Mouse (Mus musculus) heart, embryonic 11.5 days (tissue): ENCODE measurements around the gene Dock9. TPM values are rescaled to one million over a fixed set of nuclear protein-coding genes. Genes with fewer than 3 reads are reported as not detected.

Experiments used
- ATAC-seq: fragments of 200-750 bp; cut with Nextera tagmentation; replicated peaks from 2 replicates; pipeline ENCODE4 v1.8.0; 2017; ENCODE audit warnings: moderate library complexity; ENCODE audit not compliant: insufficient number of reproducible peaks, low FRiP score, low TSS enrichment
- H3K27ac ChIP-seq: fragments of 300-500 bp; sonication (generic); 2 replicates; pipeline ENCODE4 v1.5.1; 2014; ENCODE audit warnings: mild to moderate bottlenecking, low read depth, low read length
- H3K27me3 ChIP-seq: fragments of 300-500 bp; sonication (generic); 2 replicates; pipeline ENCODE4 v1.6.1; 2014; ENCODE audit warnings: mild to moderate bottlenecking, low read length, mixed read lengths; ENCODE audit not compliant: control insufficient read depth, insufficient read depth
- H3K36me3 ChIP-seq: fragments of 300-500 bp; sonication (generic); 2 replicates; pipeline ENCODE4 v1.6.1; 2014; ENCODE audit warnings: mild to moderate bottlenecking, low read length, moderate library complexity, mixed read lengths; ENCODE audit not compliant: control insufficient read depth, insufficient read depth
- H3K4me1 ChIP-seq: fragments of 300-500 bp; sonication (generic); 2 replicates; pipeline ENCODE4 v1.6.1; 2014; ENCODE audit warnings: low read length; ENCODE audit not compliant: control insufficient read depth, insufficient read depth
- H3K4me2 ChIP-seq: fragments of 300-500 bp; sonication (generic); 2 replicates; pipeline ENCODE4 v1.6.1; 2014; ENCODE audit warnings: mild to moderate bottlenecking, moderate library complexity
- H3K4me3 ChIP-seq: fragments of 300-500 bp; sonication (generic); 2 replicates; pipeline ENCODE4 v1.5.1; 2014; ENCODE audit warnings: low read depth, low read length
- H3K9ac ChIP-seq: fragments of 300-500 bp; sonication (generic); 2 replicates; pipeline ENCODE4 v1.6.1; 2014; ENCODE audit warnings: mild to moderate bottlenecking, low read depth, low read length, moderate library complexity
- H3K9me3 ChIP-seq: fragments of 300-500 bp; sonication (generic); replicated peaks from 2 replicates; pipeline ENCODE4 v1.6.1; 2016; ENCODE audit warnings: low read length; ENCODE audit not compliant: control insufficient read depth
- WGBS: fragments of 180-500 bp; shearing (Covaris S2); extraction: QIAGEN DNeasy Blood & Tissue Kit; methylation state at CpG from one replicate; pipeline ENCODE4 v1.1.7; 2014; ENCODE audit not compliant: insufficient replicate concordance; 5-methylcytosine and 5-hydroxymethylcytosine counted together
- polyA plus RNA-seq: library from polyadenylated mRNA; unstranded; fragments of >200 nt; fragmentation: Nextera tagmentation; extraction: Ambion mirVana; gene quantifications from 2 replicates; pipeline ENCODE4 v1.2.1, GENCODE M21; 2014

Dock9 gene
- polyA plus RNA-seq, 1 experiment from 2014 or later: 6.7 TPM

DNA sequence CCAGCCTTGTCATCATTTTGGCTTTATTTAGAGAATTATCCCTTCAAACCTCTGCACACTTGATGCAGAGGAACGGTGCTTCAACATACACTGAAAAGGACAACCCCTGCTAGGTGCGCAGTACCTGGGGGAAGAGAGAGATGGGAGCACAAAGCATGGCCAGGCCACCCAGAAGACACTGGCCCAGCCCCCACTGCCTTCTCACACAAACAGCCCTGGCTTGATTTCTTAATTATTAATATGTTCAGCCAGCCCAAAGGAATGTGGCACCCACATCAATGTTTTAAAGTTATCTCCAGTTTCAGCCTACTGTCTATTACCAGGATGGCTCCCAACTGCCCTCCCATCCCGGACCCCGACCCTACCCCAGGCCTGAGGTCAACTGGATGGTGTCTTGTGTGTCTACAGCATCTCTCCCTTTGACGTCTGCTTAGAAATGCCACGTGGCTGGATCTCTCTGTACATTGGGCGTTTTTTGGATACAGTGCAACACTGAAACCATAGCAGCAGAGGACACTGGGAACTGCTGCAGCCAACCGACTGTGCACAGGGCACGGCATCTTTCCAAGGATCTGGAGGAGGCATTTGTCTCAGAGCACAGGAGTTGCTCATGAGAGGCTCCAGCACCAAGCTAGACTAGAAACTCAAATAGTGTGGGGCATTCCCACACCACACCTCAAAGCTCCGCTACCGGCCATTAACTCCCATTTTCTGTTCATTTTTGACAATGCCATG is 120.9 kb downstream of the Dock9 start:
- no peak overlapping the region for H3K4me3 ChIP-seq
- peaks cover 17% of the 10 kb centered on the region for H3K4me1 ChIP-seq
- no peak for ATAC-seq
- H3K27ac ChIP-seq: no peak overlapping the region
- 85% methylated on average over 11 of the region's 11 CpGs for WGBS
- no peak overlapping the region for H3K4me2 ChIP-seq
- no peaks in the 10 kb centered on the region for H3K36me3 ChIP-seq
- no peaks in the 10 kb centered on the region for H3K27me3 ChIP-seq
- H3K9me3 ChIP-seq: peaks cover 2% of the 10 kb centered on the region; the same call in 1 of the 2 replicates
- H3K9ac ChIP-seq: no peak overlapping the region

GRCm38 (mm10) chr14:121676121-121676591 is 121.5 kb downstream of the Dock9 start:
- Histone ChIP-seq H3K9me3 (peaks cover 2% of the 10 kb centered on the region; the same call in 1 of the 2 replicates), H3K27ac (peak overlapping the region; percentile 41; the same call in 1 of the 2 replicates), H3K27me3 (no peaks in the 10 kb centered on the region), H3K9ac (no peak overlapping the region), H3K4me1 (peaks cover 17% of the 10 kb centered on the region), H3K4me2 (no peak overlapping the region), H3K4me3 (no peak overlapping the region), H3K36me3 (no peaks in the 10 kb centered on the region)
- no peak; the same call in 1 of the 2 replicates for ATAC-seq

DNA sequence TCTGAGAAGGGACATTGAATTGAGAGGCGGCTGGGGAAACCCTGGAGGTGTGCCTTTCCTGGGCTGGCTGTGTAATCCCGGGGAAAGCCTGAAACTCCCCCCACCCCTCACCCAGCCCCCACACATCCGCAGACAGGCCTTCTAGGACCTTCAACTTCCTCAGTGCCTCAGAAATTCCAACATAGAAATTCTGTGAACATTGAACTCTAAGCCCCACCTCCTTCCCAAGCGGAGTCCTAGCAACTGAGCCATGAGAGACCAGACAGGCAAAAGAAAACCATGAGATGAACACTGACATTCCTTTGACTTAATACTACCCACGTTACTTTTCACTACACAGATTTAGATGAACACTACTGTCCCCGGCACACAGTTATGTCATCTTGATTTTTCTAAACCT is 122.1 kb downstream of the Dock9 start:
- Histone ChIP-seq H3K4me3 (no peak overlapping the region), H3K9ac (no peak overlapping the region), H3K36me3 (no peaks in the 10 kb centered on the region), H3K27me3 (no peaks in the 10 kb centered on the region), H3K4me1 (peaks cover 17% of the 10 kb centered on the region), H3K27ac (0 out of 2 replicates have a peak overlapping the region, but pooled peaks have one; percentile 41), H3K4me2 (no peak overlapping the region), H3K9me3 (peaks cover 2% of the 10 kb centered on the region; the same call in 1 of the 2 replicates)
- 34% methylated on average over 6 of the region's 6 CpGs for WGBS
- ATAC-seq: 0 out of 2 replicates have a peak, but pooled peaks have one; percentile 32

DNA sequence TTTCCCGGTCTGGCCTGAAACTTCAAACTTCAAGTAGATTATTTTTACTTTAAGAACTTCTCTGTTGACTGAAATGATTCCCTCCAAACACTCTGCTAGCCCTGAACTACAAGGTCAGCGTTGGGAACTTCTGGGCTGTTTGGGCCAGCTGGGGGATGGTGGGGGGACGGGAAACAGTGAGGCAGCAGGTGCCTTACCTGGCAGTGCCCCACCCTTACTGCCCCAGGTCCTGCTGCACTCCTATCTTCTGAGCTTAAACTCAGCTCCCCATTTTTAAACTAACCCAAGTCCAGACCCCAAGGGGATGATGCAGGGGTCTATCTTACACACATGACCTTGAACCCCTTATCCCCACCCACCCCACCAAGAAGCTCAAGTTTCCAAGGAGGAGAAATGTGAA is 122.5 kb downstream of the Dock9 start:
- no peaks in the 10 kb centered on the region for H3K27me3 ChIP-seq
- H3K27ac ChIP-seq: no peak overlapping the region
- ATAC-seq: peak; percentile 33; the same call in 1 of the 2 replicates
- H3K4me3 ChIP-seq: no peak overlapping the region
- H3K36me3 ChIP-seq: no peaks in the 10 kb centered on the region
- H3K9ac ChIP-seq: no peak overlapping the region
- peaks cover 17% of the 10 kb centered on the region for H3K4me1 ChIP-seq
- WGBS: 74% methylated on average over 3 of the region's 3 CpGs
- no peak overlapping the region for H3K4me2 ChIP-seq
- H3K9me3 ChIP-seq: peaks cover 2% of the 10 kb centered on the region; the same call in 1 of the 2 replicates

- 83% methylated on average over 5 of the region's 5 CpGs for WGBS
Observed at GRCm38 (mm10) chr14:121670016-121670415, 127.6 kb downstream of the Dock9 start.

GRCm38 (mm10) chr14:121666641-121667274 is 130.9 kb downstream of the Dock9 start:
- WGBS: 73% methylated on average over 3 of the region's 3 CpGs
- Histone ChIP-seq H3K4me2 (no peak overlapping the region), H3K27me3 (no peaks in the 10 kb centered on the region)

More at GRCm38 (mm10) chr14:121670016-121670415, 127.6 kb downstream of the Dock9 start:
- Histone ChIP-seq H3K9ac (no peak overlapping the region), H3K4me2 (no peak overlapping the region), H3K4me1 (no peaks in the 10 kb centered on the region), H3K27me3 (no peaks in the 10 kb centered on the region), H3K27ac (no peak overlapping the region), H3K4me3 (no peak overlapping the region), H3K9me3 (peaks cover 2% of the 10 kb centered on the region; the same call in 1 of the 2 replicates), H3K36me3 (no peaks in the 10 kb centered on the region; the same call in 1 of the 2 replicates)
- ATAC-seq: no peak

DNA sequence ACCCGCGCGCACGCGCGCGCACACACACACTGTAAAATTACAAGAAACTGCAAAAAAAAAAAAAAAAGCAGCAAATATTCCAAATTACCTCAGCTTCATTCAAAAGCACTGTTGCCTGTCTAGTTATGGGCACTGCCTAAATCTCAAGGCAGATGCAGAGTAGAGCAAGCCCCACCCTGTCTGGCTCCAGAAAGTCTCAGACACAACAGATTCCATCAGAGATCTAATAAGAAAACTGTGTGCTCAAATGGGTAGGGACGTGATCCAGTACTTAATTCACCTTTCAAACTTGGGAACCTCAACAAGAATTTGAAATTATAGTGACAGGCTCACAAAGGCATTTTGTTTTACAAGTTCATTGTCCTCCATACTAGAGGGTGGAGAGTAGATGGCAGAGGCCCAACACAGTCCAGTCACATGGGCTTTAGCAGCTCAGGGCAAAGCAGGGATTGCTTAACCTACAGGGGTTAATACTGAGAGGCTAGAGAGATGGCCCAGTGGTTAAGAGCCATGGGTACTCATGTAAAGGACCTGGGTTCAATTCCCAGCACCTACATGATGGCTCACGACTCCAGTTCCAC is 131.9 kb downstream of the Dock9 start:
- H3K27ac ChIP-seq: no peak overlapping the region
- no peak overlapping the region for H3K4me3 ChIP-seq
- H3K4me1 ChIP-seq: no peaks in the 10 kb centered on the region
- no peaks in the 10 kb centered on the region for H3K27me3 ChIP-seq
- H3K9ac ChIP-seq: no peak overlapping the region
- H3K9me3 ChIP-seq: no peaks in the 10 kb centered on the region
- no peak for ATAC-seq
- no peaks in the 10 kb centered on the region; the same call in 1 of the 2 replicates for H3K36me3 ChIP-seq
- H3K4me2 ChIP-seq: no peak overlapping the region
- WGBS: 92% methylated on average over 9 of the region's 9 CpGs

More at GRCm38 (mm10) chr14:121666641-121667274, 130.9 kb downstream of the Dock9 start:
- no peak overlapping the region for H3K4me3 ChIP-seq
- H3K27ac ChIP-seq: no peak overlapping the region
- ATAC-seq: no peak
- no peaks in the 10 kb centered on the region; the same call in 1 of the 2 replicates for H3K36me3 ChIP-seq
- no peaks in the 10 kb centered on the region for H3K9me3 ChIP-seq
- no peak overlapping the region for H3K9ac ChIP-seq
- no peaks in the 10 kb centered on the region for H3K4me1 ChIP-seq

- ATAC-seq: no peak
- Histone ChIP-seq H3K27ac (no peak overlapping the region), H3K9me3 (no peaks in the 10 kb centered on the region), H3K36me3 (no peaks in the 10 kb centered on the region; the same call in 1 of the 2 replicates), H3K4me2 (no peak overlapping the region), H3K9ac (no peak overlapping the region), H3K4me1 (peaks cover 4% of the 10 kb centered on the region), H3K4me3 (no peak overlapping the region), H3K27me3 (no peaks in the 10 kb centered on the region)
- WGBS: 91% methylated on average over 1 of the region's 1 CpGs
Observed at GRCm38 (mm10) chr14:121663913-121664312, 133.7 kb downstream of the Dock9 start.
